Comparison of ENCODE assay signal across 22 mouse cellular contexts in the genomic region with DNA sequence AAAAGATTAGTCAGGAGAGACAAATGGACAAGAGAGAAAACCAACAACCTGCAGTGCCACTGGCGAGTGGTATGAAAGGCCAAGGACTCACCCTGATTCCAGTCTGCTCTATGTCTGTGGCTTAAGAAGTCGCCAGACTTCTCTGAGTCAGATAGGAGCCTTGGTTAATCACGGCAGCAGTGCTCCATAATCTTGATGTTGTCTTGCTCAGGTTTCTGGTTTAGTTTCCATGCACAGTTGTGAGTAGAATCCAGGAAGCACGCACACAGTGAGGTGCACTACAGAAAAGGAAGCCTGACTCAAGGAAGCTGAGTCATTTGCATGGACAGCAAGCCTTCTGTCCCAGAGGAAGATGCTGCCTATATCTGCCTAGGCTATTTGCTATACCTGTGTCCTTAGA. TPM values are rescaled to one million over a fixed set of nuclear protein-coding genes. Genes with fewer than 3 reads are reported as not detected.
DNase-seq lines count a peak whose midpoint lies in the region; ATAC-seq lines count a peak whose summit lies in the region.
"Had no signal": no experiment of that assay in that cellular context is flagged by ENCODE, and none has a peak within 500 bp of the region (broad histone marks: within the 10 kb centered on the region; RNA-seq: fewer than 3 reads in every experiment).

No protein-coding gene starts in this region.

- peak; percentile 20 to 54 for DNase-seq in adrenal gland, adult (ENCODE audit: inconsistent age in 2 of 2, low spot score in 1 of 2)
- DNase-seq in adrenal gland, postnatal 36 days = no peak
- no peak for DNase-seq in frontal cortex, postnatal 14 days (ENCODE audit: low spot score in 2 of 2)
- DNase-seq in midbrain, embryonic 11.5 days (ENCODE audit: low spot score, missing footprints) = peak; percentile 80
- DNase-seq: adrenal gland, adult 8-10 months; adrenal gland, postnatal 14 days; cerebellum, adult 11-12 months; cerebellum, adult 2 months; cerebellum, adult 9-10 months; cerebellum, postnatal 10 days; cerebellum, postnatal 25 days; forebrain, postnatal 0 days had no signal

- WGBS in midbrain, embryonic 11.5 days = 90% methylated on average over 4 of the region's 4 CpGs
- WGBS in midbrain, embryonic 15.5 days = 96% methylated on average over 4 of the region's 4 CpGs

- no peak overlapping the region for H3K27ac ChIP-seq in midbrain, embryonic 11.5 days (ENCODE audit: low read depth, low read length)
- H3K27ac ChIP-seq in midbrain, embryonic 15.5 days = no peak overlapping the region
- H3K27ac ChIP-seq: embryonic facial prominence, embryonic 10.5 days; embryonic facial prominence, embryonic 12.5 days; forebrain, embryonic 13.5 days; forebrain, embryonic 15.5 days had no signal

- no peak overlapping the region for H3K4me3 ChIP-seq in midbrain, embryonic 11.5 days (ENCODE audit: low read depth, low read length)
- no peak overlapping the region for H3K4me3 ChIP-seq in midbrain, embryonic 15.5 days
- H3K4me3 ChIP-seq: embryonic facial prominence, embryonic 10.5 days; embryonic facial prominence, embryonic 12.5 days; forebrain, embryonic 13.5 days; forebrain, embryonic 15.5 days had no signal

- no peaks in the 10 kb centered on the region for H3K27me3 ChIP-seq in midbrain, embryonic 11.5 days (ENCODE audit: control insufficient read depth, insufficient read depth, low read length)
- H3K27me3 ChIP-seq in midbrain, embryonic 15.5 days (replicated peaks) = no peaks in the 10 kb centered on the region
- H3K27me3 ChIP-seq: CH12.LX; embryonic facial prominence, embryonic 12.5 days; forebrain, embryonic 13.5 days; forebrain, embryonic 15.5 days; Patski had no signal

- H3K9me3 ChIP-seq in midbrain, embryonic 11.5 days (ENCODE audit: control insufficient read depth, low read length) = peaks cover 3% of the 10 kb centered on the region; the same call in 1 of the 2 replicates
- H3K9me3 ChIP-seq in midbrain, embryonic 15.5 days = no peaks in the 10 kb centered on the region
- H3K9me3 ChIP-seq: forebrain, embryonic 15.5 days had no signal

- no peaks in the 10 kb centered on the region for H3K4me1 ChIP-seq in midbrain, embryonic 11.5 days (ENCODE audit: control insufficient read depth, insufficient read depth, low read length)
- H3K4me1 ChIP-seq in midbrain, embryonic 15.5 days = no peaks in the 10 kb centered on the region
- H3K4me1 ChIP-seq: embryonic facial prominence, embryonic 10.5 days; embryonic facial prominence, embryonic 12.5 days; forebrain, embryonic 13.5 days; forebrain, embryonic 15.5 days had no signal

- ATAC-seq in frontal cortex, adult (ENCODE audit: low TSS enrichment) = peak; percentile 14; the same call in 1 of the 2 replicates
- ATAC-seq in midbrain, embryonic 11.5 days (ENCODE audit: low FRiP score) = no peak
- no peak for ATAC-seq in midbrain, embryonic 15.5 days (replicated peaks)
- ATAC-seq: activated CD4-positive, CD25-positive, alpha-beta regulatory T cell, adult 4 months; CD4-positive, CD25-positive, alpha-beta regulatory T cell, adult 4 months; forebrain, embryonic 13.5 days; forebrain, embryonic 15.5 days; forebrain, postnatal 0 days; Patski had no signal

- no peak overlapping the region for H3K4me2 ChIP-seq in midbrain, embryonic 11.5 days
- no peak overlapping the region for H3K4me2 ChIP-seq in midbrain, embryonic 15.5 days
- H3K4me2 ChIP-seq: embryonic facial prominence, embryonic 12.5 days; forebrain, embryonic 13.5 days; forebrain, embryonic 15.5 days had no signal

- H3K9ac ChIP-seq in midbrain, embryonic 11.5 days (ENCODE audit: low read length) = no peak overlapping the region
- no peak overlapping the region for H3K9ac ChIP-seq in midbrain, embryonic 15.5 days
- H3K9ac ChIP-seq: embryonic facial prominence, embryonic 12.5 days; forebrain, embryonic 13.5 days; forebrain, embryonic 15.5 days; forebrain, postnatal 0 days had no signal

- no peaks in the 10 kb centered on the region; the same call in 1 of the 2 replicates for H3K36me3 ChIP-seq in midbrain, embryonic 11.5 days (ENCODE audit: control insufficient read depth, insufficient read depth, low read length)
- peaks cover 7% of the 10 kb centered on the region; the same call in 1 of the 2 replicates for H3K36me3 ChIP-seq in midbrain, embryonic 15.5 days (replicated peaks)

RNA-seq across cellular contexts. Expression of gene Lmbrd1, which starts 37.9 kb away (rescaled TPM):
- 10 to 100 TPM; 76.6 to 77.3 TPM for total RNA-seq in adrenal gland, postnatal 36 days (2021)
- polyA plus RNA-seq in midbrain, embryonic 11.5 days (2014; fragmentation: Nextera tagmentation; extraction: Ambion mirVana) = 29.0 and 30.6 TPM in 2 replicates
- polyA plus RNA-seq in midbrain, embryonic 15.5 days (2015; fragmentation: Nextera tagmentation; extraction: Ambion mirVana) = 43.4 and 50.0 TPM in 2 replicates

Comparison
In these comparisons a context has a peak if more than half of its experiments do, and no peak if none do; other contexts are left out.
1. DNase-seq: peak in adrenal gland, adult (2 of 2) and midbrain, embryonic 11.5 days (single experiment); none in adrenal gland, postnatal 36 days (0 of 2) and frontal cortex, postnatal 14 days (0 of 2).